Mouse (Mus musculus) frontal cortex, postnatal 14 days (tissue): ENCODE data around the gene Rhou.
"Not testable (repeated sequence)": the region's sequence is repeated elsewhere in the genome, so short reads cannot be mapped to it uniquely, and the experiment has no call there.

ENCODE experiments used
- DNase-seq, 2 experiments: peaks; one replicate each; pipeline ENCODE4 v3.0.0; 2022; ENCODE audit warnings: low spot score in 2 of 2

Gene Rhou

GRCm38 (mm10) chr8:123653308-123653993, at the start of gene Rhou:
Rhou (plus strand) TSS chr8:123653929.
- peak; percentile 78 to 89 for DNase-seq

- DNase-seq: not testable (repeated sequence)
These were observed 41.1 kb upstream of the Rhou start for GRCm38 (mm10) chr8:123612652-123613051.

- DNase-seq: not testable (repeated sequence)
These were observed 30.2 kb upstream of the Rhou start for GRCm38 (mm10) chr8:123623523-123623922.

- DNase-seq: no peak
These were observed 29.5 kb upstream of the Rhou start for GRCm38 (mm10) chr8:123624274-123624673.

GRCm38 (mm10) chr8:123624702-123625101, 29.0 kb upstream of the Rhou start:
- no peak for DNase-seq

- no peak for DNase-seq
These were observed 28.0 kb upstream of the Rhou start for GRCm38 (mm10) chr8:123625717-123626116.

GRCm38 (mm10) chr8:123627410-123628147, 26.1 kb upstream of the Rhou start:
- no peak for DNase-seq

GRCm38 (mm10) chr8:123628253-123628967, 25.3 kb upstream of the Rhou start:
- DNase-seq: peak in 1 of 2 experiments; percentile 47

- peak; percentile 38 to 76 for DNase-seq
These were observed 24.6 kb upstream of the Rhou start for GRCm38 (mm10) chr8:123628968-123629755.

- no peak for DNase-seq
These were observed 23.7 kb upstream of the Rhou start for GRCm38 (mm10) chr8:123630058-123630457.

- DNase-seq: no peak
These were observed 22.9 kb upstream of the Rhou start for GRCm38 (mm10) chr8:123630841-123631251.

GRCm38 (mm10) chr8:123631746-123632145, 22.0 kb upstream of the Rhou start:
- not testable (repeated sequence) for DNase-seq

- DNase-seq: no peak
These were observed 21.5 kb upstream of the Rhou start for GRCm38 (mm10) chr8:123632257-123632656.

GRCm38 (mm10) chr8:123633801-123634200, 19.9 kb upstream of the Rhou start:
- no peak for DNase-seq

- no peak for DNase-seq
These were observed 19.2 kb upstream of the Rhou start for GRCm38 (mm10) chr8:123634395-123635131.

GRCm38 (mm10) chr8:123635671-123636070, 18.1 kb upstream of the Rhou start:
- no peak for DNase-seq

GRCm38 (mm10) chr8:123643330-123644051, 10.2 kb upstream of the Rhou start:
- peak in 1 of 2 experiments; percentile 59 for DNase-seq

- DNase-seq: no peak
These were observed 8.5 kb upstream of the Rhou start for GRCm38 (mm10) chr8:123645229-123645628.

- no peak for DNase-seq
These were observed 5.2 kb upstream of the Rhou start for GRCm38 (mm10) chr8:123648245-123649170.
